Mouse (Mus musculus) megakaryocyte, adult 5-6 weeks (primary cell): ENCODE results near the gene Ino80d. TPM values are rescaled to one million over a fixed set of nuclear protein-coding genes. Genes with fewer than 3 reads are reported as not detected.
A peak's percentile ranks its signal among the peaks of the same experiment; 100 is the strongest.
"Not testable (repeated sequence)": the region's sequence is repeated elsewhere in the genome, so short reads cannot be mapped to it uniquely, and the experiment has no call there.

ENCODE experiments used
- ATAC-seq: 2 replicates; pipeline ENCODE4 v1.8.0; 2016; ENCODE audit warnings: mild to moderate bottlenecking, inconsistent platforms; ENCODE audit not compliant: poor library complexity, severe bottlenecking
- total RNA-seq, 2 experiments: library from RNA; stranded (forward) in 1 of 2; stranded (reverse) in 1 of 2; fragments of 153-499, 151-499 nt in 1 of 2; fragments of 221-1000, 200-1000 nt in 1 of 2; gene quantifications; 2 replicates each; pipeline versions ENCODE4 v1.2.3 to v1.2.4; 2015 to 2017

Gene Ino80d
- total RNA-seq (2015) (35.5 and 36.0 TPM in 2 replicates), total RNA-seq (2017) (13.8 and 19.9 TPM in 2 replicates)

GRCm38 (mm10) chr1:63114136-63114781 lies at the start of gene Ino80d:
Gene Ino80d, minus strand, starts transcription at chr1:63114667.
- ATAC-seq = peak; percentile 86

GRCm38 (mm10) chr1:63140231-63140630 lies 25.8 kb upstream of the Ino80d start:
- ATAC-seq = no peak

- not testable (repeated sequence) for ATAC-seq
Measured at GRCm38 (mm10) chr1:63138586-63138985, 24.1 kb upstream of the Ino80d start.

- ATAC-seq = no peak
Measured at GRCm38 (mm10) chr1:63137971-63138370, 23.5 kb upstream of the Ino80d start.

GRCm38 (mm10) chr1:63134530-63134929 lies 20.1 kb upstream of the Ino80d start:
- ATAC-seq = no peak

DNA sequence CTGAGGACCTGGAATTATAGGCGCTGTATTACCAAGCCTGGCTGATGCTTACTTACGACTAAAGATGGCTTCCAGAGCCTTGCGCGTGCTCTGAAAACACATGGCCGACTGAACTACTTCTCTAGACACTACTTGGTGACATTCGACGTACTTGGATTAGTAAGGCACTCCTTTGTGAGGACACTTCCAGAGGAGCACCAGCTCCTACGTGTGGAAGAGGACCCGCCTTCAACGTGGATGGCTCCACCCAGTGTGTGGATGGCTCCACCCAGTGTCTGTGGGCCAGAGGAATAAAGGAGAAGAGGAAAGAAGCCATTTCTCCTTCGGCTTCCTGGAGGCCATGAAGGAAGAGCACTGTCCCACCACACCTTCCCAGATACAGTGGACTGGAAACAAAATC lies 17.3 kb upstream of the Ino80d start:
- ATAC-seq = no peak

GRCm38 (mm10) chr1:63130883-63131282 lies 16.4 kb upstream of the Ino80d start:
- ATAC-seq = peak; percentile 45

GRCm38 (mm10) chr1:63129857-63130690 lies 15.6 kb upstream of the Ino80d start:
- peak; percentile 20; the same call in 1 of the 2 replicates for ATAC-seq

DNA sequence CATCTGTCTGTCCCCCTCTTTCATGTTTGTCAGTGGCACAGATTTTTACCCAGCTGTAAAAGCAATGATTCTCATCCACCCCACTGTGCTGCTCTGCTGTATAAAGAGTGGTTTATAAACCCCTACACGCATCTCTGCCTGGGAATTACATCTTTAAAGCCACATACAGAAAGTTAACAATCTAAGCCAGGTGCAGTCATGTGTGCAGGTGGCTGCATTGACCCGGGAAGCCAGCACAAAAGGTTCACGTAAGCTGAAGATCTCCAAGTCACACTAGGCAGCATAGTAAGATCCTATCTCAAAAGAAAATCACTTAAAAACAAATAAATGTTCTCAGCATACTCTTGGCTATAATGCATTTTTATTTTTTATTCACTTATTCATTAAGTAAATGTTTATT lies 14.8 kb upstream of the Ino80d start:
- no peak for ATAC-seq

- ATAC-seq = peak; percentile 45
Measured at GRCm38 (mm10) chr1:63126206-63126605, 11.7 kb upstream of the Ino80d start.

DNA sequence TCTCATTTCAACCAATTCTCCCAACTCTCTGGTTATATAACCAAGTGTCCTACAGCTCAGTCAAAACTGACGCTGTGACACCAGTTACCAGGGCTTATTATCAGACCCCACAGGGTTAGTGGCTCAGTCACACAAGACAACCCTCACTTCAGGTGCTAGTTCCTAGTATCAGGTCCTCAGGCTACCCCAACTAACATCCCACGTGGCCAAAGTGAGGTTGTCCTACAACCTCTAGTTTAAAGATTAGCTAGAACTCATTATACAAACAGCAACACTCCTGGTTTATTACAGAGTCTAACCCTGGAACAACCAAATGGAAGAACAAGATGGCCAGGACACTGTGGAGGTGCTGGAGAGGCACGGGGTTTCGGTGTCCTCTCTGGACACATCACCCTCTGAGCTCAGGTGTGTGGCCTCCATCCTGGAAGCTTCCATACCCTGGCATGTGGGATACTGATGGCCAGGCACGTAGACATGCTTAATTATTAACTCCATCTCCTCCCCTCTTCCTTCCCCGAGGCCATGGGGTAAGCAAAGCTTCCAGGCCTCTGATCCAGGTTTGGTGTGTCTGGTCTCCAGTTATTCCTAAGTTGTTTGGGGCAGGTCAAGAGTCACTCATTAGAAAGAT lies 9.5 kb upstream of the Ino80d start:
- no peak for ATAC-seq

DNA sequence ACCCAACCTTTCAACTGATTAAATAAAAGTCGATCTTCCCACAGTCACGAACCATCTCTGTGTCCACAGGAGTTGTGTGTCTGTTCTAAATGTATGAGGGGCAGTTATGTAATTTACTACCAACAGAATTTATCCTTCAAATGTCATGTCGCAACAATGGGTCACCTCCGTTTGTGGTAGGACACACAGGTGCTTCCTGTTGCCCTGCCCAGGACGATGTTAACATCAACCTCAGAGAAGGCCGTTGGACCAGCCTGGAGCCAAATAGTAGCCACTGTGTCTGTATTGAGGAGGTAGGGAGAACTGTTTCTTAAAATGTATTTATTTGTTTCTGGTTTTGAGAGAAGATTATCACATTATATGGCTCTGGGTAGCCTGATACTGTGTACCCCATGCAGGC lies 7.5 kb upstream of the Ino80d start:
- ATAC-seq = peak; percentile 61

- no peak for ATAC-seq
Measured at GRCm38 (mm10) chr1:63120382-63120781, 5.9 kb upstream of the Ino80d start.

- ATAC-seq = peak; percentile 75
Measured at GRCm38 (mm10) chr1:63119675-63120074, 5.2 kb upstream of the Ino80d start.

GRCm38 (mm10) chr1:63115540-63115939 lies 1.1 kb upstream of the Ino80d start:
- ATAC-seq = no peak

- no peak for ATAC-seq
Measured at GRCm38 (mm10) chr1:63115096-63115495, 629 bp upstream of the Ino80d start.

GRCm38 (mm10) chr1:63113274-63114135 lies 962 bp downstream of the Ino80d start:
- peak; percentile 11 for ATAC-seq

GRCm38 (mm10) chr1:63112865-63113261 lies 1.6 kb downstream of the Ino80d start:
- ATAC-seq = peak; percentile 14; the same call in 1 of the 2 replicates

DNA sequence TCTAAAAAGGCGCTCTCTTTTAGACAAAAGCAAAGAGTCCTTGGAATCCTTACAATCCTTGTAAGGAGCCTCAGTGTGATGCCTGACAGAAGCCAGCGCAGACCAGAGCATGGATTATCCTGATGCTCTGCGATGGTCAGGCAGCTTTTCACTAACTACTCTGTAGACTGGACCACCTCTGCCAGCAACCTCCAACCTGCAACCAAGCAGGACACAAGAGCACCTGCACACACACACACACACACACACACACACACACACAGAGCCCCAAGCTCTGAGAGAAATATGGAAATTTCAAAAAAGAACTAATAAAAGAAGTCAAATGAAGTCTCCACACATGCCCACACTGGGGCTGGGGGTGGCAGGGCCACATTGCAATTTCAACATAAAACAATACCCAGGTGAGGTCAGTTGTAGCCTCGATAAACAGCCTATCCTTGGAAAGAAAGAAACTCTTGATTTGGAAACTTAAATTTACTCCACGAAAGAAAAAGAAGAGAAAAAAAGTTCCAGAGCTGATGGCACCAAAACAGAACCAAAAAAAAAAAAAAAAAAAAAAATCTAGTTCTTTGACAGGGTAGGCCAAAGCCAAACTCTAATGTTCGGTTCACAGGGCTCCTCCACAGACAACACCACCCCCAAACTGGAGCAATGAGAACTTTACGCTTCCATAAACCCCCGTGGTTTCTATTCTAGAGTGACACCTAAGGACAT lies 2.2 kb downstream of the Ino80d start:
- no peak for ATAC-seq
